Mouse (Mus musculus) testis, adult 2 months (tissue): Measurements from ENCODE around the gene Smim10l1.

Experiments
- CTCF ChIP-seq: fragments of 200-500 bp; IDR thresholded peaks from 2 replicates; pipeline ENCODE4 v1.5.1; 2012; ENCODE audit warnings: low read depth, mild to moderate bottlenecking, inconsistent platforms, low read length, moderate library complexity; ENCODE audit not compliant: control insufficient read depth, insufficient read depth, insufficient replicate concordance
- POLR2A ChIP-seq: fragments of 200-500 bp; IDR thresholded peaks from 2 replicates; pipeline ENCODE4 v1.6.1; 2012; ENCODE audit warnings: low read depth, mild to moderate bottlenecking, inconsistent platforms, low read length, moderate library complexity; ENCODE audit not compliant: control insufficient read depth

GRCm38 (mm10) chr6:133055716-133056115 lies 49.0 kb upstream of the Smim10l1 start, which contains the start of gene Tas2r140:
- TF ChIP-seq POLR2A: no peak
- TF ChIP-seq CTCF: no peak
